Mouse (Mus musculus) cerebellum, adult 18-20 months (tissue): ENCODE results near the gene Ssbp3.
A peak's percentile ranks its signal among the peaks of the same experiment; 100 is the strongest.

Experiments
- DNase-seq, 2 experiments: peaks; one replicate each; pipeline ENCODE4 v3.0.0; 2021

Gene Ssbp3

GRCm38 (mm10) chr4:107013119-107013816 lies 102.8 kb downstream of the Ssbp3 start:
- no peak for DNase-seq

GRCm38 (mm10) chr4:107013817-107014260 lies 103.3 kb downstream of the Ssbp3 start:
- DNase-seq = no peak

- peak; percentile 52 to 57 for DNase-seq
Measured at GRCm38 (mm10) chr4:107015971-107016511, 105.5 kb downstream of the Ssbp3 start.

- DNase-seq = no peak
Measured at GRCm38 (mm10) chr4:107017257-107017656, 106.8 kb downstream of the Ssbp3 start.

GRCm38 (mm10) chr4:107018521-107018920 lies 108.0 kb downstream of the Ssbp3 start:
- DNase-seq = no peak

- DNase-seq = peak; percentile 75 to 78
Measured at GRCm38 (mm10) chr4:107019027-107019426, 108.5 kb downstream of the Ssbp3 start.

- no peak for DNase-seq
Measured at GRCm38 (mm10) chr4:107020287-107021000, 109.9 kb downstream of the Ssbp3 start.

- DNase-seq = no peak
Measured at GRCm38 (mm10) chr4:107021464-107021863, 111.0 kb downstream of the Ssbp3 start.

- no peak for DNase-seq
Measured at GRCm38 (mm10) chr4:107024899-107025298, 114.4 kb downstream of the Ssbp3 start.

GRCm38 (mm10) chr4:107025369-107025768 lies 114.9 kb downstream of the Ssbp3 start:
- DNase-seq = no peak

- no peak for DNase-seq
Measured at GRCm38 (mm10) chr4:107026451-107026850, 116.0 kb downstream of the Ssbp3 start.

GRCm38 (mm10) chr4:107035689-107036088 lies 125.2 kb downstream of the Ssbp3 start:
- no peak for DNase-seq

- no peak for DNase-seq
Measured at GRCm38 (mm10) chr4:107036985-107037384, 126.5 kb downstream of the Ssbp3 start.

- no peak for DNase-seq
Measured at GRCm38 (mm10) chr4:107038303-107038702, 127.8 kb downstream of the Ssbp3 start.

- DNase-seq = peak in 1 of 2 experiments; percentile 46
Measured at GRCm38 (mm10) chr4:107039270-107039669, 128.8 kb downstream of the Ssbp3 start.

GRCm38 (mm10) chr4:107042304-107042703 lies 131.8 kb downstream of the Ssbp3 start:
- no peak for DNase-seq

GRCm38 (mm10) chr4:107045188-107045587 lies 134.7 kb downstream of the Ssbp3 start:
- no peak for DNase-seq

GRCm38 (mm10) chr4:107047806-107048205 lies 137.3 kb downstream of the Ssbp3 start:
- DNase-seq = peak in 1 of 2 experiments; percentile 30

- DNase-seq = peak; percentile 91 to 93
Measured at GRCm38 (mm10) chr4:107048568-107049162, 138.2 kb downstream of the Ssbp3 start.

- no peak for DNase-seq
Measured at GRCm38 (mm10) chr4:107051889-107052288, 141.4 kb downstream of the Ssbp3 start.

- no peak for DNase-seq
Measured at GRCm38 (mm10) chr4:107052962-107053553, 142.6 kb downstream of the Ssbp3 start.

- DNase-seq = no peak
Measured at GRCm38 (mm10) chr4:107056088-107056487, 145.6 kb downstream of the Ssbp3 start.

- DNase-seq = no peak
Measured at GRCm38 (mm10) chr4:107058346-107058745, 147.8 kb downstream of the Ssbp3 start.
